Mouse (Mus musculus): Measurements from ENCODE around the gene Lclat1. TPM values are rescaled to one million over a fixed set of nuclear protein-coding genes. Genes with fewer than 3 reads are reported as not detected.

The Lclat1 gene
- total RNA-seq (2021) = 10 to 100 TPM; 33.8 to 37.2 TPM
- long read RNA-seq, experiment 1, partial matches to known transcripts = 0 of 8 reads
- long read RNA-seq, experiment 1, other reads (novel, unspliced or antisense) = 8 of 8 reads
- long read RNA-seq, experiment 2, full-length matches to known transcripts = 1 of 21 reads
- long read RNA-seq, experiment 2, partial matches to known transcripts = 0 of 21 reads
- long read RNA-seq, experiment 2, other reads (novel, unspliced or antisense) = 20 of 21 reads

- DNase-seq (ENCODE audit: low spot score in 2 of 2) = peak; percentile 96
Observed at GRCm38 (mm10) chr17:73107158-73108157, at the start of gene Lclat1. TSS of gene Lclat1 (plus strand) at chr17:73107985.

- DNase-seq (ENCODE audit: low spot score in 2 of 2) = no peak
Observed at GRCm38 (mm10) chr17:73058319-73058718, 49.5 kb upstream of the Lclat1 start.

- no peak for DNase-seq (ENCODE audit: low spot score in 2 of 2)
Observed at GRCm38 (mm10) chr17:73060224-73060896, 47.4 kb upstream of the Lclat1 start.

- DNase-seq (ENCODE audit: low spot score in 2 of 2) = no peak
Observed at GRCm38 (mm10) chr17:73060897-73061252, 46.9 kb upstream of the Lclat1 start.

GRCm38 (mm10) chr17:73062701-73063100 lies 45.1 kb upstream of the Lclat1 start:
- DNase-seq (ENCODE audit: low spot score in 2 of 2) = no peak

GRCm38 (mm10) chr17:73063299-73063698 lies 44.5 kb upstream of the Lclat1 start:
- DNase-seq (ENCODE audit: low spot score in 2 of 2) = no peak

- DNase-seq (ENCODE audit: low spot score in 2 of 2) = no peak
Observed at GRCm38 (mm10) chr17:73063781-73064180, 44.0 kb upstream of the Lclat1 start.

GRCm38 (mm10) chr17:73066387-73067169 lies 41.2 kb upstream of the Lclat1 start:
- no peak for DNase-seq (ENCODE audit: low spot score in 2 of 2)

- DNase-seq (ENCODE audit: low spot score in 2 of 2) = no peak
Observed at GRCm38 (mm10) chr17:73067423-73067822, 40.4 kb upstream of the Lclat1 start.

- no peak for DNase-seq (ENCODE audit: low spot score in 2 of 2)
Observed at GRCm38 (mm10) chr17:73068321-73068992, 39.3 kb upstream of the Lclat1 start.

- DNase-seq (ENCODE audit: low spot score in 2 of 2) = no peak
Observed at GRCm38 (mm10) chr17:73070466-73070865, 37.3 kb upstream of the Lclat1 start.

GRCm38 (mm10) chr17:73071725-73072263 lies 36.0 kb upstream of the Lclat1 start:
- DNase-seq (ENCODE audit: low spot score in 2 of 2) = no peak

- peak in 1 of 2 experiments; percentile 10 for DNase-seq (ENCODE audit: low spot score in 2 of 2)
Observed at GRCm38 (mm10) chr17:73072286-73072685, 35.5 kb upstream of the Lclat1 start.

GRCm38 (mm10) chr17:73074631-73075030 lies 33.2 kb upstream of the Lclat1 start:
- DNase-seq (ENCODE audit: low spot score in 2 of 2) = no peak

- peak; percentile 26 to 78 for DNase-seq (ENCODE audit: low spot score in 2 of 2)
Observed at GRCm38 (mm10) chr17:73075238-73075890, 32.4 kb upstream of the Lclat1 start.

GRCm38 (mm10) chr17:73077638-73078037 lies 30.1 kb upstream of the Lclat1 start:
- DNase-seq (ENCODE audit: low spot score in 2 of 2) = no peak

- no peak for DNase-seq (ENCODE audit: low spot score in 2 of 2)
Observed at GRCm38 (mm10) chr17:73081360-73082133, 26.2 kb upstream of the Lclat1 start.

- DNase-seq (ENCODE audit: low spot score in 2 of 2) = no peak
Observed at GRCm38 (mm10) chr17:73082506-73083196, 25.1 kb upstream of the Lclat1 start.

Data from layer of hippocampus, postnatal 14 days (tissue).